Mouse (Mus musculus) testis, postnatal 10 days (tissue): Measurements from ENCODE around the gene Gm29609.

Experiments used
- DNase-seq: peaks from one replicate; pipeline ENCODE4 v3.0.0; 2021; ENCODE audit warnings: low spot score

Gene Gm29609

DNA sequence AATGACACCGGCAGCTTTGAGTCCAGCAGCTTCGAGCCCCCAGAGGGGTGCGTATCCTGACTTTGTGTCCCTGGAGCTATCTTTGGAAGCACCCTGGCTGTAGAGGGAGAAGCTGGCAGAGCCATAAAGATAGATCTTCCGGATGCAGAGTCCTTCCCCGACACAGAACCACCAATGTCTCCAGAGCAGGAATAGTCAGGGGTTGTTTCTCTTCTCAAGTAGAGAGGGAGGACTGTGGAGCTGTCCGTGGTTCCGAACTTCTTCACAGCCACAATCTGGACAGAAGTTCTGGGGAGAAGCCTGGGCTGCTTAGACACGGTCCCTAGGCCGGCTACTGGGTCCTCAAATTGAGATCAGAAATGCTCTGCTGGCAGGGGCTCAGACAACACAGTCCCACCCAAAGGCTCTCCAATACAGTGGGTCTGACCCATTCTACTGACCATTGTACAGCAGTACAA is 40.7 kb downstream of the Gm29609 start:
- DNase-seq = peak; percentile 63

DNA sequence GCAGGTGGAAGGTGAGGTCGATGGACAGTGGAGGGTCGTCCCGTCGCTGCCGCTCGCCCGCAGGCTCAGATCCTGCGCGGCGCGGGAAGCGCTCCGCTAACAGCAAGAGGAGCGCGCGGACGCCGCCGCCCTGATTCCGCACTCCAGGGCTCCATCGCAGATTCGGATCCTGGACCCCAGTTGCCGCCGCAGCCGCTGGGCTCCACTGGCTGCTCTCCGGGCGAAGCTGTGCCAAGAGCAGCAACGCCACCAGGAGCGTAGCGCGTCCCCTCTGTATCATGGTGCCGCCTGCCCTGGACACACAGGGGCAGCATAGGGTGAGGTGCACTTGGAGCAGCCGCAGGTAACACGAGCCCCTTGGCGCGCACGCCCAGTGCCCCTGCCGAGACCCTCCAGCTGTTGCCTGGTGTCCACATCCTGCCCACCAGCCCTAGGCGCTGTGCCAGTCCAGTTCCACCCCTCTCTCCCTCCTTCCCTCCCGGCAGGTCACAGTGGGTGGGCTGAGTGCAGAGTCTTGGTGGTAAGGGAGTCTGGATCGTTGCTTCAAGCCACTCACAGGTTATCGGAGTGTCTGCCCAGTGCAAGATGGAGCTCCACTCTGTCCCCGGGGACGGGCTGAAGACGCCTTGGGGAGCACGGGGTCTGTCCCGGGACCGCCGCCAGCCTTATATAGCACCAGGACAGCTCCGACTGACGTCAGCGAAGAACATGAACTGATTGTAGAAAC is 41.3 kb downstream of the Gm29609 start, which contains the start of gene Ucn:
Gene Ucn (minus strand): TSS at position 589 of the 727 bp plus-strand sequence.
- no peak for DNase-seq

DNA sequence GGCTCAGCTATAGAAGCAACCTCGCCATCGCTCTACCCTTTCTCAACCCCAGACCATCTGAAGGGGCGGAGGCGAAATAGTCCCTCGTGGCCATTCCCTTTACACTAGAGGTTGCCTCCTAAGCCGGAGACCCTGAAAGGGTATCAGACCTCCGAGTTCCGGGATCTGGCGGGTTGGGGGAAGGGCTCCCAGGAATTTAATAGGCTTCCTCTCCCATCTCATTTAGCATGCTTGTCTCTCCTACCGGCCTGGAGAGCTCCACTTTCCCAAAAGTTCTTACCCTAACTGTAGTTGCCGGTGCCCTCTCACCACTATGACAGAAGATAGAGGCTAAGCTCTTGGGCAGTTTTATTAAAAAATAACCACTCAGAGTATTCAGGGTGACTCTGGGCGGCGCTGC is 42.1 kb downstream of the Gm29609 start:
- no peak for DNase-seq

DNA sequence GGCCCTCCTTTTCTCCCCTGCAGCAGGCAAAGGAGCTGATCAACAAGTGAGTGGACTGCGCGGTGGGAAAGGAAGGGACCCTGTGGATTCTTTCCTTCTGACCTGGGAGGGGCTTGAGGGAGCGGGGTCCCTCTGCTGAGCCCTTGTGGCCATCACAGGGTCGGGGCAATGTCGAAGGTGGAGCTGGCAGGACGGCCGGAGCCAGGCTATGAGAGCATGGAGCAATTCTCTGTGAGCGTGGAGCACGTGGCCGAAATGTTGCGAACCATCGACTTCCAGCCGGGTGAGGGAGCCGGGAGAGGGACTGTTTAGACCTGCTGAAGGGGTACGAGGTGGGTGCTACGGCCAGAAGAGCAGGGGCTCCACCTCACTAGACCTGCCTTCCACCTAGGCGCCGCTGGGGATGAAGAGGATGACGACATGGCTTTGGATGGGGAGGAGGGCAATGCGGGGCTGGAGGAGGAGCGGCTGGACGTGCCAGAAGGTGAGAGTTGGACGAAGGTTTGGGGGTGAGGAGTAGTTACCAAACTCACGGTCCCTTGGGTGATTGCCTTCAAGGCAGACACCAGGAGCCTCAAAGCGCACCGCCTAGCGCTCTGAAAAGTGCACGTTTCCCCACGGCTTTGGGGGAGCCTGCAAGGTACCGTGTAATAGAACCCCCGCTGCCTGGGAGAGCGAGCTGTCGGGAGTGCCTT is 42.8 kb downstream of the Gm29609 start:
- DNase-seq = no peak

DNA sequence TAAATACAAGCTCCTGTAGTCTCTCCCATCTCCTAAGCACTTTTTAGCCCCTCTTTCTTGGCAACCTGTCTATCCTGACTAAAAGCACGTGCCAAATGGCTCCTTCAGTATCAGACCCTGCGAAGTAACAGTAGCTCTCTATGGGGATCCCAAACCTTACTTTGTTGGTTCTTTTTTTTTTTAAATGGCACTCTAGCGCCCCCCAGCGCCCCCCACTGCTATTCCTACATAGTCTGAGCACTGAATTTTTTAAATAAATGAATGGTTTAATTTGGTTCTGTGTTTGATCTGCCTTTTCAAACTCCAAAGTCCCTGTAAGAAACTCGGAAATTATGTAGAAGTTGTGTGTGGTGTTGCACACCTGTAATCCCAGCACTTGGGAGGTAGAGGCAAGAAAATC is 53.7 kb downstream of the Gm29609 start:
- no peak for DNase-seq

DNA sequence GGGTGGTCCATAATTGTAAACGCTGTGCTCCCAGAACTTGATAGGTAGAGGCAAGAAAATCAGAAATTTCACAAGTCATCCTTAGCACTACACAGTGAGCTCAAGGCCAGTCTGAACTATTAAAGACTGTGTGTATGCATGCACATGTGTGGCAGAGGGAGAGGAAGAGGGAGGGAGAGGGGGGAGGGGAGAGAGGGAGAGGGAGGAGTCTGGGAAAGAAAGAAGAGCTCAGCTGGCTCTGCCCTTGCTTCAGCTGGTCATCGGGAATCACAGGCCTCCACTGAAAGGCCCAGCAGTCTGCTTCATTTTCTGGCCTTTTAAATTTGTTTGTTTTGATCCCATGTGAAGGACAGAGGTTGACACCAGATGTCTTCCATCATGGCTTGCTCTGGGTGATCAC is 56.2 kb downstream of the Gm29609 start:
- DNase-seq = no peak

DNA sequence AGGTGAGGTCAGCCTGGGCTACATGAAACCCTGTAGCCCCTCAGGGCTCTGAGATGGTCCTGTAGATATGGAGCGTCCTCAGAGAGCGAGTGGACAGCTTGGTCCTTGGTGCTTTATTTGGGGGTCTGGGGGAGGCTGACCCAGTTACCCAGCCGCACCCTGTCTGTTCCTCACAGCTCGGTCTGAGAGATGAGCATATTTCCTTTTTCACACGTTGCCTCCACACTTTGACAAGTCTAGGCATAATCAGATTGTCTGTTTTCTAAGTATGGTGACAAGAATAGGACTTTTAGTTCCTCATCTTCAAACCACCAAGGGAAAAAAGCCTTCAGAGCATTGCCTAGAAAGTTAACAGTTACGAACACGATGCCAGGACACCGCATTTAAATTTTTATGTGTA is 58.6 kb downstream of the Gm29609 start:
- DNase-seq = no peak

DNA sequence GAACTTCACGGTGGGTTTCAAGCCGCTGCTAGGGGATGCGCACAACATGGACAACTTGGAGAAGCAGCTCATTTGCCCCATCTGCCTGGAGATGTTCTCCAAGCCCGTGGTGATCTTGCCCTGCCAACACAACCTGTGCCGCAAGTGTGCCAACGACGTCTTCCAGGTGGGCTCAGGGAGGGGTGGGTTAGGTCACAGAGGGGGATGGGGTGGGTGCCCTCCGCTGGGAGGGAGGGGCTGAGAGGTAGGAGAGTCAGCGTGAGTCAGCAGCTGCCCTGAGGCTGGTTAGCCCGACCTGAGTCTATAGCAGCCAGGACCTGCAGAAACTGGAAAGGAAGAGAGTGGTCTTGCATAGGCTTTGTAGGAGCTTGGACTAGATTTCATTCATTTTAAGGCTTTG is 62.8 kb downstream of the Gm29609 start:
- no peak for DNase-seq

DNA sequence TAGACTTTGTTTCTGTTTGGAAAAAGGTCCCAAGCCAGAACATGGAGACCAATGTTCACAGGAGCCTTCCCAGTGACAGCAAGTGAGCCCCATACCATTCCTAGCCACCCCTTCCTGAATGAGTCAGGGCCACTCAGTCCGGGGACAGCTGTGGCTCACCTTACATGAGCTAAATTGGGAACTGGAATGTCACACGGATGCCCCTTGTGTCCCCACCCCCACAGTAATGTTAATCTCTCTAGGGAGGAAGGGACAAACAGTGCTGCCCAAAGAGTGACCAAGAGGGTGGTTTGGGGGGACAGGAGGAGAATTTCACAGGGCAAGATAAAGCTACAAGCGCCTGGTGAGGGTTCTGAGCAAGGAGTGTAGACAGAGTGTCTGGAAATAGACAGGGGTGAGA is 63.4 kb downstream of the Gm29609 start, which contains the start of gene Trim54:
Gene Trim54 (plus strand): TSS at position 359 of the 400 bp plus-strand sequence.
- no peak for DNase-seq

DNA sequence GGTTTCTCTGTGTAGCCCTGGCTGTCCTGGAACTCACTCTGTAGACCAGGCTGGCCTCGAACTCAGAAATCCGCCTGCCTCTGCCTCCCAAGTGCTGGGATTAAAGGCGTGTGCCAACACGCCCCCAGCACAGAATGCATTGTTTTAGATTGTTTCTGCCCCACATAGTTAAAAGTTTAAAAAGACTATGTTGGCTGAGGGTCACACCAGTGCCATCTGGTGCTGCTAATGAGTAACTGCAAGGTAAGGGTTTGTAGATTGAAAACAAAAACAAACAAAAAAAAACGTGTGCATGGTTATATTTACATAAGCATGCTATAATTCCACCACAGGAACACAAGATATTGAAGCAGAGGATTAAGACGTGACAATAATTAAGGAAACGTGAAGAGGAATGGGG is 68.9 kb downstream of the Gm29609 start:
- DNase-seq = no peak

DNA sequence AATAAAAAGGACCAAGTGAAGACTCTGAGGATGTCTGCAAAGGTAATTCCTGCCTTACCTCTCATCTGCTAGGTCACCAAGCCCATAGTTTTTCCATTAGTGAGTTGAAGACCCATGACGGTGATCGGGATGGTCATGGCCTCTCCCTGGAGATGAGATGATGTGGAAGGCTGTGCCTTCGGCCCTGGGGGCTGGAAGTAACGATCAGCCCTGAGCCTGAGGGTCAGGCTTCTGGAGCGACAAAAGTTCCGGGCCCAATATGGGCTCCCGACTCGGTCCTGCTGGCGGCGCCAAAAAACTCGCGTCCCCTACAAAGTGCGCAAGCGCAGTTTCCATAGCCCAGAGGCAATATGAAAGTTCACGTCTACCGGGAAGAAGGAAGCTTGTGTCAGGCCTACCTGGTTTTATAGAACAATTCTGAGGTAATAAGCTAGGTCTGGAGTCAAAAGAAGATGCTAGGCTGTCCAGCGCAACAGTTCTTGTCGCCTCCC is 71.7 kb downstream of the Gm29609 start, which contains the start of gene Slc30a3:
Gene Slc30a3 (minus strand): TSS at position 238 of the 491 bp plus-strand sequence.
- DNase-seq = no peak

DNA sequence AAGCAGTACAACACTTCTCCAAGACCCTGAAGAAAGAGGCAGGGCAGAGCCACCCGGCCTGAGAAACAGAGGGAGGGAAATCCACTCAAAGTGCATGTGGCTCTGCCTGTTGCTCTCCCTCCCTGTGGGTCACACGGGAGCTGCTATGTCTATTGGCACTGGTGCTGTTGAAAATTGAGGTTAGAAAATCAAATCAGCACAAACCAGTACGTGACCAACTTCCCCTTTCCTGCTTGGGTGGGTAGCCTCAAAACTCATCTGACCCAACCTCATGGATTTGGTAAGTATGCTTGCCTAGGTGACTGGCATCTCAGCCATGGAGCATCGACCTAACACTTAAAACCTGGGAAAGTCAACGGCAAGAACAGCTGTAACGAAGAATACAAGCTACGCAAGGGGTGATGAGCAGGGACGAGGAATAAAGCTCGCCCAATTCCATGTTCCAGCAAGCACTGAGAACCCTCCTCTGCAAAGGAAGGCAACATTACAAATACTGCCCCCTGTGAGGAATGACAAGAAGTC is 73.8 kb downstream of the Gm29609 start, which contains the start of gene Dnajc5g:
Gene Dnajc5g (plus strand): TSS at position 472 of the 522 bp plus-strand sequence.
- DNase-seq = no peak

DNA sequence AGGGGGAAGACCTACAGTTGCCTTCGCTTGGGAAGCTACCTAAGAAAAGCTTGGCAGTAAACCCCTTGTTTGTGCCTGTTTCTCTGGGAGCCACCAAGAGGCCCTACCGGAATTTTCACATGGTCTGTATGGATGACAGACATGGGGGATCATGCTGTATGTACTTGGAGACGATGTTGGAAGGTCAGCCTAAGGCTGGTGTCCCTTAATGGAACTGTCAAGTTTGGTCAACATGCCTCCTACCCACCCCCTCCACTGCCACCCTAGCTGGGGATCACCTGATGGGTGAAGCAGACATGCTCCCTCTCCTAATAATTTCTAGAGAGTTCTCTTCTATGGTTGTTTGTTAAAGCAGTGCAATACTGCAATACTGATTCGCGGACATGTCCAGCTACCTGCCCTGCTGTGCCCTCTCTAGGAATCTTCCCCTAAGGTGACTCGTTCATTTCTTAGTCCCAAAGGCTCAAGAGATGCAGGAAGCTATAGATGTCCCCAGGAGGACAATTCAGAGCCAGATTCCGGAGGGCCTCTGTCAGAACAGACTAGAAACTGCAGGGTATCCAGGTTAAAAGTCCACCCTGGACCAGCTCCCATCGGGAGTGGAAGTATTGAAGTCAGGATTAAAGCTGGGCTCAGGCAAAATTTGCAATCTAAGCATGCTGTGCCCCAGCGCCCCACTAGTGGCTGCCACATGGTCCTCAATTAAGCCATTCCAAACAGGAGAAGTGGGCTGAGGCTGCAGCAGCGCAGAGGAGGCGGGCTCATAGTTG is 83.8 kb downstream of the Gm29609 start:
- no peak for DNase-seq

DNA sequence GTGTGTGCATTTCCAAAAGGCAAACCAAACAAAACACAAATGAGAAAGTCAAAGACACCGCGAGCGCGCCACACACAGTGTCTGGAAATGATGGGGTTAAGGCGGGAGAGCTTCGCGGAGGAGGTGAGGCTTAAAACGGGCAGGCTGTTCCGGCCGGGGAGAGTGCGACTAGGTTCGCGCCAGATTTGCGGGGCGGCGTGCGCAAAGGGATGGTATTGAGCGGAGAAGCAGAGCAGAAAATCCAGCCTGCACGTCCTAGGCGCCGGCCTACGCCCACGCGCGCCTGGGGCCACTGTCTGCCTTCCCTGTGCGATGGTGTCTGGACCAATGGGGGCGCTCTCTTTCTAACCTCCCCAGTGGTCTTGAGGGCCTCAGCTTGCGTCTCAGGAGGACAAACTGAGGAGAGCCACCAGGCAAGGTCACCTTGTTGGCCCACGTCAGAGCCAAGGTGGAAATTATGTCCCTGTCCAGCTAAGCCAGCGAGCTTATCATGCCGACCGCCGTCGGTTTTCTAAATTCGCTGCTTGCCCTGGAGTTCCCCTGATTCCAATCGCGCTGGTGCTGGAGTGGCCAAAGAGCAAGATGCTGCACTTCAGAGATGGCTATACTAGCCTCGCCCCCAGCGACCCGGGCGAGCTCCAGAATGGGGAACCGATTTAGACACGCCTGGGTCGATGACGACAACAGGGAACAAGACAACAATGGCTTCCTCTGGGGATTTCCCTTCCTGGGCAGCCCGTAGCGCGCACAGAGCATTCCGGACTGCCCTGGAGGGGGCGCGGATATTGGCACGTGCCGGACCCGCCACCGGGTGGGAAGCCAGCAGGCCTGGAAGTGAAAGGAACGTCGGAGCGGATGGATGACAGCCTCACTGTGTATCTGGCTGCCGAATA is 84.7 kb downstream of the Gm29609 start:
- DNase-seq = peak; percentile 64
